Mouse (Mus musculus): ENCODE results near the gene Apba2.

GRCm38 (mm10) chr7:64667959-64668358, 166.5 kb downstream of the Apba2 start:
- TF ChIP-seq CTCF (IDR thresholded peaks at IDR 0.05; ENCODE audit: extremely low read depth, insufficient read depth, low read length) (no peak), POLR2A (IDR thresholded peaks at IDR 0.05; ENCODE audit: extremely low read depth, insufficient read depth, low read length) (no peak)
